Mouse (Mus musculus): Measurements from ENCODE around the gene Pzp.

Pzp gene

DNA sequence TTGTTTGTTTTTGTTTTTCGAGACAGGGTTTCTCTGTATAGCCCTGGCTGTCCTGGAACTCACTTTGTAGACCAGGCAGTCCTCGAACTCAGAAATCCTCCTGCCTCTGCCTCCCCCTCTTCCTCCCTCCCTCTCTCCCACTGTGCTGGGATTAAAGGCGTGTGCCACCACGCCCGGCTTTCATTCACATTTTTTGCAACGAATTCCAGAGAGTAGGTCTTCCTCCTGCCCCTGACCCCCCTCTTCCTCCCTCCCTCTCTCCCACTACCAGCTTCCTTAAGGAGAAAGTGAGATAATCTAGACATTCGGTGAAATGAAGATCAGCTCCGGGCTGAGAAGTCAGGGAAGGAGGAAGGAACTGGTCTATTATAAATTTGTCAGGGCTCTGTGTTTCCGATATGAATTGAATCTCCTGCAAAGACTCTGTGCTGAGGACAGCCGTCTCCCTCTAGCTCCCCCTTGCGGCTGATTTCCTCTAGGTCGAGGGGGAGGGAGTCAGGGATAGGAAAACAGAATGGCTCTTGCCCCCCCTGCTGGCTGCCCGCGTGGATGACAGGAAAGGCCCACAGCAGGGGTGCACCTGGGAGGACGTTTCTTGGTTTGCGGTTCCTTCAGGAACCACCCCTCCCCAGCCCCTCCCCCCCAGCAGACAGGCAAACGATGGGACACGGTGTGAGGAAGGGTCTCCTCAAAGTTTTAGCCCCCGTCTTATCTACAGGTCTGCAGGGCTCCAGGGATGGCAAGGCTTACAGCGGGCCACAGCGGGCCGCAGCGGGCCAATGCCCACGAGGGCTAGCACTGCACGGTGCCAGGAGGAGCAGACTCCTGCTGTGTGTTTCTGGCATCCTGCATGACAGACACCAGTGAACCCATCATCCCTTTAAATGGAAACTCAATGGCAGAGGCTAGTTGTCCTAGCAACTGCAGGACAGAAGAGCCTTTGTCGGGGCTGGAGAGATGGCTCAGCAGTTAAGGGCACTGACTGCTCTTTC, 46.8 kb downstream of the Pzp start:
- DNase-seq (ENCODE audit: low spot score in 2 of 2) = peak; percentile 91 to 98

DNA sequence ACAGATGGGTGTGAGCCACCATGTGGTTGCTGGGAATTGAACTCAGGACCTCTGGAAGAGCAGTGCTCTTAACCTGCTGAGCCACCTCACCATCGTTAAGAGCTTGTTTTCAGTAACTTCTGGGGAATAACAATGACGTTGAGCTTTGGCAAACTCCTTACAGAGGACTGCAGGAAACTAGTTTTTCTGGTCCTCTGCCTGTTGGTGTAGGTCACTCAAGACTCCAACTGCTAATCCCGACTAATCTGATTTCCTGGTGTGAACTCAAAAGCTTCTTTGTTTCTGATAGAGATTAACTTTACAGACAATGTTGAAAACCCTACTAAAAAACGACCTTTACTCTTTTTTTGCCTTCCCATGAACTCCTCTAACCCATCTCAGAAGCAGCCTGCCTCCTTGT, 49.0 kb downstream of the Pzp start:
- no peak for DNase-seq (ENCODE audit: low spot score in 2 of 2)

DNA sequence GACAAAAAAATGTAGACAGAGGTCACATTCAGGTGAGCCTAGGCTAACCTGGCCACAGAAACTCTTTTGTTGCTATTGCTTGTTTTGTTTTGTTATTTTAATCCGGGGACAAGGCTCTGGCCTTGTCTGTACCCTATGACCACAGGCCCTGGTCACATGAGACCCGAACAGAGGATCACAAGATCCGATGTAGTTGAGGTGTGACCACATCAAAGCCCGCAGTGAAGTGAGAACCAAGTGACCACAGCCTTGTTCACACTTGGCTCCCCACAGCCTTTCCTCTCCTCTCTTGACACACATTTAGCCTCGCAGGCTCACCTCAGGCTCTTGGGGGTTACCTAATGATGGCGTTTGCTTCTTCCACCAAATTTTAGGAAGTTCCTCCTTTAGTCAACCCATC, 52.4 kb downstream of the Pzp start:
- no peak for DNase-seq (ENCODE audit: low spot score in 2 of 2)

DNA sequence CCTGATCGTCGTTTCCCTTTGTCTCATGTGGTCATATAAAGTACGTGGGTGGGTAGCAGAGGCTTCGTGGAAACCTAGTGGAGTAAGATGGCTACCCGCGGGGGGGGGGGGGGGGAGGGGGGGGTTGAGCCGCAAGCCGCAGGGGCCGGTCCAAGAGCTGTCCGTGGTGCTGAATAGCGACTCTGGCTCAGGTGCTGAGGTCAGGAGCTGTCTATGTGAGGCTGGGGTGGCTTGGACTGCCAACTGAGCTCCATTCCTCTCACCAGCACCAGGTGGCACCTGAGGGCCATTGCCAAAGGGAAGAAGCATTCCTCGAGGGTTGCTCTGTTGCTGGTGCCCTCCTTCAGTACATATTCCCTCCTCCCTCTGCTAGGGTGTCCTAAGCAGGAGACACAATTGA, 57.1 kb downstream of the Pzp start:
- peak; percentile 43 to 80 for DNase-seq (ENCODE audit: low spot score in 2 of 2)

DNA sequence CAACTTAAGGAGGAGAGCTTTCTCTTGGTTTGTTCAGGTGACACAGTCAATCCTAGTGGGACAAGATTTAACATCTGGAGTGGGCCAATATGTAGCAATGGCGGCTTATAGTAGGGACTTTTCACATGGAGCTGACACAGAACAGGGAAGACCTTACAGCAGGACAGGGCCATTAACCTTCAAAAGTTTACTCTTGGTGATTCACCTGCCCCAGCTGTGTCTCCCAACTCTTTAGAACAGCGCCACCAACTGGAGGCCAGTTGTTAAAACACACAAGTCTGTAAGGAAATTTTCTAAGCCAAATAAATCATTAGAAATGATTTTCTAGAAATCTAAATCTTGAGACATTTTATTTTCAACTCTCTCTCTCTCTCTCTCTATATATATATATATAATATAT, 59.2 kb downstream of the Pzp start:
- DNase-seq (ENCODE audit: low spot score in 2 of 2) = peak in 1 of 2 experiments; percentile 68

DNA sequence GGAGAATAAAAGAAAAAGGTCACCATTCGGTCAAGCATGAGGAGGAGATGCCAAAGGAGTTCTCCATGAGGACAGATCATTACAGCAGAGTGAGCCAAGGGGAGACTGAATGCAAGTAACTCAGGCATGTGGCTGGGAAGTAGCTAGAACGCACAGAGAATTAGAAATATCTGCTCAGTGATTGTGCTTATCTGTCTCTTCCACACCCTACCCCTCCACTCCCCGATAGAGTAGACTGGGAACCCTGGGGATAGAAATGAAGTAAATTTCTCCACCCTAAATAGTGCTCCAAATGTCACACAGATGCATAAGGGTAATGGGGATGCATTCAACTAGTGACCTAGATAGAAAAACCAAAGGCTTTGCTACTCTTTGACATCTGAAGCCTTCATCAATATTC, 60.0 kb downstream of the Pzp start:
- no peak for DNase-seq (ENCODE audit: low spot score in 2 of 2)

DNA sequence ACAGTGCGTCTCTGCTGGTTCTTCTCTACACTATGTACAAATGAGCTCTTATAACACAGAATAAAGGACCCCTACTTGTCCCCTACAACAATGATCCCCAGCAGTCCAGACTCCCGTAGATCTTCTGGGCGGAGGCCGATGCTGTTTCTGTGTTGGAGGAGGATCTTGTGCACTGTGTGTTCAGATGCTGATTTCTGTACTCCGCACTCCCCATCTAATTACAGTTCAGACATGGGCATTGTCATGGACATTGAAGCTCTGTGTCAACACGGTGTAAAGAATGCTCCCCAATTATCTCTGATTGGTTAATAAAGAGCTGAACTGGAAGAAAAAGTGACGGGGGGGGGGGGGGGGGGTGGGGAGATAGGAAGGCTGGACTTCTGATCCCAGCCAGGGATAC, 60.5 kb downstream of the Pzp start:
- DNase-seq (ENCODE audit: low spot score in 2 of 2) = no peak

DNA sequence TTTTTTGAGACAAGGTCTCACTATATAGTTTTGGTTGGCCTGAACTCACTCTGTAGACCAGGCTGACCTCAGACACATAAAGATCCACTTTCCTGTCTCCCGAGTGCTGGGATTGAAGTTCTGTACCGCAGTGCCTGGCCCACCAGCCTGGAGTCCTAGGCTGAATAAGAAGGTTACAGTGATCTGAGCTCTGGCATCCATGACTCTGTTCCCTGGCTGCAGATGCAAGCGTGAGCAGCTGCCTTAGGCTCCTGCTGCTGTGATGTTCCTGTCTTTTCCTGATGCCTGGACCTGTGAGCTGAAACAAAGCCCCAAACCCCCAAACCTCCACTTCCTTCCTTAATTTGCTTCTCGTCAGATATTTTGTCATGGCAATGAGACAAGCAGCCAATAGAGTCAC, 61.5 kb downstream of the Pzp start:
- DNase-seq (ENCODE audit: low spot score in 2 of 2) = no peak

DNA sequence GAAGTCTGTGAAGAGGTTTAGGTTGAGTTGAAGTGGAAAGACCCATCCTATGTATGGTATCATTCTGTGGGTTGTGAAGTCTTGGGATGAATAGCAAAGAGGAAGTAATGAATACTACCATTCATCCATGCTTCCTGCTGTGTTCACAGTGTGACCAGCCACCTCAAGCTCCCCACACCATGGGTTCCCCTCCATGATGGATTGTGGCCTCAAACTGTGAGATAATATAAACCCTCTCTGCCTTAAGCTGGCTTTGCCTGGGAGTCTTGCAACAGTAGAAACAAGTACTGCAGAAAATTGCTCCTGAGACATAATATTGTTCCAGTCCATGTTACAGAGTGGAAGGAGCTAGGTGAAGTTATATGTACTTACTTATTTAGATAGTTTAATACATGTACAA, 64.9 kb downstream of the Pzp start:
- DNase-seq (ENCODE audit: low spot score in 2 of 2) = no peak

DNA sequence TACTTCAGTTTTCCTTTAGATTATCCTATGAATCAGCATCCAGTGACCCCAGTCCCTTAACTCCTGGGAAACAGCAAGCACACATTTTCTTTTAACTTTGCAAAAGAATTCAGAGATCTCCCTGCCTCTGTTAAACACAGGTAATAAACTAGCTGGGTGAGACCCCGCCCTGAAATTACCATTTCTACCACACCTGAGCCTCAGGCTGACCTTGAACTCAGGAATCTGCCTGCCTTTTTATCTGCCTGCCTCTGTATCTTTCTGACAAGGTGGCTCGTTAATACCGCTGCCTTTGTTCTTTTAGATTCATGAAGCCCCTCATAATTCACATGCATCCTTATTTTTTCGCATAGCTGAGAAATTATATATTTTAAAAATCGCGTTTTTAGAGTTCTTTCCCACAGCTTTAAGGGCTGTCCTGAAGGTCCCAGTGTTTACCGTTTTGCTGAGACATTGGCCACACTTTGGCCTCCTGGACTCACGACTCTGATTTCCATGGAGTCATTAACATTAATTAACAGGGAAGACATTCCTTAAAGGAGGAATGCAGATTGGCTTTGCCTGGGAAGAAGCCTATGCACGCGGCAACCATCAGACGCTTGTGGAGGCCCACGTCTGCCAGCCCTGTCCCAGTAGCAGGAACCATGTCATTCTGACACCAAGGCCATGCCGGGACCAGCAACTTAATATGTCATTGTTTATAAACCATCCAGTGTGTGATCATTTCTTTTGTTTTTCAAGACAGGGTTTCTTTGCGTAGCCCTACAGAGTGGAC, 65.6 kb downstream of the Pzp start:
- no peak for DNase-seq (ENCODE audit: low spot score in 2 of 2)

DNA sequence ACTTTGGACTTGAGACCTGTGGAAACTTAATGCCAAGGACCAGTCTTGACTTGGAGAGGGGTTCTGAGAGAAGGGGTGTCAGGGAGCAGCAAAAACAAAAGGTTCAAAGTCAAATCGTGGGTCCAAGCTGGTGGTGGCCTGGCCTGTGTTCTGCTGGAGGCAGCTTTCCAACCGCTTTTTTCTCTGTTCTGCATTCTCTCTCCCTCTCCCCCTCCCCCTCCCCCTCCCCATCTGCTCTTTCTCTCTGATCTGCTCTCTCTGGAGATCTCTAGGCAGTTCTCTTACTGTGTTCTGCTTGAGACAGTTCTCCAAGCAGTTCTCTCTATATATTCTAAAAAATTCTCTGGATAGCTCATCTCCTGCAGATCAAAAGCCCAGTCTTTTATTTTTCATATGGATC, 66.2 kb downstream of the Pzp start:
- no peak for DNase-seq (ENCODE audit: low spot score in 2 of 2)

DNA sequence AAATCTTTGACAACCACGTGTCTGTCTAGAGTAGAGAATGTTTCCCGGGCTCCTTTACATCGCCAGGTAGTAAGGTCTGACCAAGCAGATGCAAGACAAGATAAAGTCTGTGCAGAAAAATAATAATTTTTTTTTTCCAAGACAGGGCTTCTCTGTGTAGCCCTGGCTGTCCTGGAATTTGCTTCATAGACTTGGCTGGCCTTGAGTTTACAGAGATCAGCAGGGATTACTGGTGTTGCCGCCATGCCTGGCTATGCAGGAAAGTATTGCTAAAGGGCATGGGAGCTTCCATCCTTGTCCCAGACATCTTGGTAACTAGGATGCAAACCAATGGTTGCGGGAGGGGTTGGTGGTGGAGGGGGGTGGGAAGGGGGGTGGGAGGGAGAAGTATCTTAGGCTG, 69.3 kb downstream of the Pzp start:
- DNase-seq (ENCODE audit: low spot score in 2 of 2) = no peak

DNA sequence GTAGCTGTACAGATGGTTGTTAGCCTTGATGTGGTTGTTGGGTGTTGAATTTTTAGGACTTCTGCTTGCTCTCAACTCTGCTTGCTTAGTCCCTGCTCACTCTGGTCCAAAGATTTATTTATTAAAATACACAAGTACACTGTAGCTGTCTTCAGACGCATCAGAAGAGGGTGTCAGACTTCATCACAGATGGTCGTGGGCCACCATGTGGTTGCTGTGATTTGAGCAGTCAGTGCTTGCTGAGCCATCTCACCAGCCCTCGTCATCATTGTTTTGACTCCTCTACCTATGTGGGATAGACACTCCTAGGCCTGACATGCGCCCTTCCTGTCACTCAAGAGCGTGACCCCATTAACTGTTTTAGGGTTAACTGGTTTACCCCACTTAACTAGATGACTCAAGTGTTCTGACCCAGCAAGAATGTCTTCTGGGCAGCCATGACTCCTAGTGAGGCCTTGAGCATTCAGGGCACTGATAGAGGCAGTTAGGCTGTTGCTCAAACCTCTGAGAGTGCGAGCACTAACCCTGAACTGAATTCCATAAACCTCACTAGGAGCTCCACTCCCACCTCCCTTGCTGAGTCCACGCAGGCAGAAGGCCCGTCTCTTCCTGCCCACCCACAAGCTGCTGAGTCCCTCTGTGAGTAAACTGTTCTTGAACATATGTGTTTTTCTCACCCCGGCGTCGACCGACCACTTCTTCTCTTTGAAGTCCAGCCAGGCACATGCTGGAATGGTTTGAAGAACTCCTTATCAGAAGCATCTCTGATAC, 70.5 kb downstream of the Pzp start:
- DNase-seq (ENCODE audit: low spot score in 2 of 2) = no peak

DNA sequence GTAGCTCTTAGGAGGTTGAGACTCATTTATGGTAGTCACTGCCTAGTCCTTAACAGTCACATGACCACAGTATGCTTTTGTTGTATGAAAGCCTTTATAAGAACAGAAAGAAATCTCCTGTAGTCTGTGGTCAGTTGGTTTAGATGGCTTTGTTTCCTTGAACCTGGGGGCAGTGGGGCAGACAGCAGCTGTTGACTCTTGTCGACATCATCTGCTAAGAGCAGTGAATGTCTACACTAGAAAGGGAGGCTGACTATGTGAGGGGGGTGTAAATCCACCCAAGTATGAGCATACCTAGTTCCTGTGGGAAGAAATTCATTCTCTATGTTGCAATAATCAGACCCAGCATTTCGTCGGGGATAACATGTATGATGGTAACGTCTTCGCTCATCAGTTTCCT, 79.5 kb downstream of the Pzp start:
- DNase-seq (ENCODE audit: low spot score in 2 of 2) = no peak

DNA sequence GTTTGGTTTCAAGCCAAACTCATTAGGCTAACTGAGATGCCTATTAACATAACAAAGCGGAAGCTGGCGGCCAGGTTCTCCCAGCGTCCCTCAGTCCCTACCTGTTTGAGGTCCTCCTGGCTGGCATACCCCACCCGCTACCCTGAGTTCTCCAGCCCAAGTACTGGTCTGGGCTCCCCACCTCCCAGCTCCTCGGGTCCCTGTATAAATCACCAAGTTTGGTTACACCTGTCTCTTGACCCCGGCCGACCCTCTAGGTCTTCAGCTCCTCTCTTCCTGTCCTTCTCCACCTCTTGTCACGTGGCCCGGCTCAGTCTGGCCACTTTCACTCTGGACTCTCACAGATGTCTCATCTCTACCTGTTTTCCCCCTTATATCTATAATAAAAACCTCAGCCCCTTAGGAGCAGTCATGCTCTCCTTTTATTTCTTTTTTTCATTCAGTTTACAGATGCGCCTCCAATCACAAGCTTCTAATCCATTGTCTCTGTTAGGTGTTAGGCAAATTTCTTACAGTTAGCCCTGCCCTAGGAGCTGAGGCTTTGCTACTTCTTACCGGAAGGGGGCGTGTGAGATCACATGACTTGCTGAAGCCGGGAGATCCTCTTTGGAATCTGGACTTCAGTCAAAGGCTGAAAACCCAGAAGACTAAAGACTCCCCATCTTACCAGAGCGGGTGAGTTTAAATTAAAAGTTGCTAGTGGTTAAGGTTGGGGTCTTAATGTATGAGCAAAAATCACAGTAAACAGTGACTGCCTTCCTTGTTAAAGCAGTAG, 80.6 kb downstream of the Pzp start:
- DNase-seq (ENCODE audit: low spot score in 2 of 2) = no peak

DNA sequence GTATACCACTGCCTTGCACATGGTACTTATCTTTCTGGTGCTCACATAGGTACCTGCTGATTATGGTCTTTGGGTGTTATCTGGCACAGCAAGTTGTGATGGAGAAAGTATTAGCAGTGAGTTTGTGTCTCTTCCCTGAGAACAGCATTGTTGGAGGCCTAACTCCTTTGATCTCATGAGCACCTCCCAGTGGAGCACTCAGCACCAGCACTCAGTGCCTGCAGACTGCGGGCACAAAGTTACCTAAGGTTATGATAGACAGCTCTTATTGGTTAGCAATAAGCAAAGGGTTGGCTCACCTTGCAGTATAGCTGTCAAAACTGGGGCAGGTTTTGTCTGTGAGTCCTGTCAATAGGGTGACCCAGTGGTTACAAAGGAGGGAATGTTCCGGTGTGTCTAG, 86.3 kb downstream of the Pzp start:
- DNase-seq (ENCODE audit: low spot score in 2 of 2) = no peak

DNA sequence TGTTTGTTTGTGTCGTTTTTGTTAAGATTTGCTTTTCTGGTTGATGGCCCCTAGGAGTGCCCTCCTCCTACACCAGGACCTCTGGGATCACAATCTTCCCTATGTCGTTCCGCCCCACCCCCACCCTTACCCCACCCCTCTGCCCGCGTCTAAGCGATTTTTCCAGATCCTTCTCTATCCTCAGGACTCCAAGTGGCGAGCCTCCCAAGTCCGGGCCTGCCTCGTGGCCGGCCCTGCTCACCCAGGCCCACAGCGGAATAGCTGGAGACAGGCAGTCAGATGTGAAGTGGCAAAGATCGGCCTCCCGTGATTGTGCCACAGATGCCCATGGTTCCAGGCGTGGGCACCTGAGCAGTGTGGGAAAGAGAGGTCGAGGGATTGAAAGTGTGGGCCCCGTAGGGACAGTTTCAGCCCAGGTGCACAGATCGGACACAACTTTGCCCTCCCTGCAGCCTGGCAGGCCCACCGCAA, 87.6 kb downstream of the Pzp start:
- DNase-seq (ENCODE audit: low spot score in 2 of 2) = no peak

DNA sequence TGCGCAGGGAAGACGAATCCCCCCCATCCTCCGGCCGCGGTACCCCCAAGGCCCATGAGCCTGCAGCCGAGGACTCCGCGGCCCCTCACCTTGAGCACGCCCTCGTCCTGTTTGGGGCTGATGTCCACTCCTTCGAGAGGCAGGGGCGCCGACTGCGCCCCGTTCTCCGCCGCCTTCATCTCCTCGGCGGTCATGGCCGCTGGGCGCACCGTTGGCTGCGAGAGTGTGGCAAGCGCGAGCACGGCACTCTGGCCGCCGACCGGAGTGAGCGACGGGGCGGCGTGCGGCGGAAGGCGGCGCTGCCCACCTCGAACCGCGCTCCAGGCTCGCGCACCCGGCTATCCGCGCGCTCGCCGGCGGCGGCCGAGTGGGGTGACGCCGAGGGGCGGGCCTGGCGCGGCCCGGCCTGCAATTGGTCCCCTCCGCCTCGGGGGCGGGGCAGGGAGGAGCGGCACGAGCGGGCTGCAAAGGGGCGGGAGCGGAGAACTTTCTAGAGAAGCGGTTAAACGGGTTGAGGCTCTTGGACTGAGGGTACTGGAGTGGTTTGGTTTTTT, 88.1 kb downstream of the Pzp start, which contains the start of gene Fkbp4:
TSS of gene Fkbp4 (minus strand) at position 361 of the 554 bp plus-strand sequence.
- DNase-seq (ENCODE audit: low spot score in 2 of 2) = peak; percentile 92 to 96

DNA sequence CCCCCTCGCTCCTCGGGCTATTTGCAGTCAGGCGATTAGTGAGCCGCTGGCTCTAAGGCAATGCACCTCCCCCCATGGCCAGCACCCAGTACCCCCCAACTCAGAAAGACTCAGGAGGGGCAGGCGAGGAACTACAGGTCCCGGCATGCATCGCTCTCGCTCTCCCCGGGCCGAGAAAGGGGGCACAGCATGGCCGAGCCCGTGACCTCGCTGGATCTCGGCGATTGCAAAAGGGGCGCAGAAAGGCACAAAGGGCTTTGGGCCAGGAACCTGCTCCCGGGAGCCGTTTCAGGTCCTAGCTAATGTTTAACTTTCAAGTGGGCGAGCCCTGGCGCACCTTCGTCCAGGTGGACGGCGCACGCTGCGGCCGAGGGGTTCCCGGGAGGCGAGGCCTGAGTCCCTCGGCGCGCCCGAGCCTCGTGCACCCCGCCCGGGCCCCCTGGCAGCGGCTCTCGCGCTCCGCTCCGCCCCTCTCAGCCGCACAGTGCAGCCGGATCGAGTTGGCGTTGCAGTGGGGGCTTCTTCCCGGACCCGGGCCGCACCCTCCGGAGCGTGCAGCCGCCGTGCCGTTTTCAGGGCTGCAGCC, 88.7 kb downstream of the Pzp start:
- DNase-seq (ENCODE audit: low spot score in 2 of 2) = peak; percentile 59 to 82

DNA sequence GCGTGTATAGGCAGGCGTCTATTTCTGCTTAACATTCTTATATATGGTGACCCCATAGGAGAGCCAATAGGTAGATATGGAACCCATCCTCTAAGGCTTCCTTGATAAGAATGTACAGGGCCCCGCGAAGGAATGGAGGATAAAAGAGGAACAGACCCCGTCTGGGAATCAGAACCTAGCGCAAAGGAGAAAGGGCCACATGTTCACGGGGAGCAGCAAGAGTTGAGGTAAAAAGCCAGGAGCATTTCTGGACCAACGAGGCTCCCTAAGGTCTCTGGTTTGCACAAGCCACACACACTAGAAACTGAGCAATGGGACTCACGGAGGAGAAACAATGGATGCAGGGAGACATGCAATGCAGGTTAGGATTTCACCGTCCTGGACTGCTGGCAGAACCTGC, 89.2 kb downstream of the Pzp start:
- DNase-seq (ENCODE audit: low spot score in 2 of 2) = no peak
